Mouse (Mus musculus): ENCODE results near the gene Col6a1. TPM values are rescaled to one million over a fixed set of nuclear protein-coding genes. Genes with fewer than 3 reads are reported as not detected.

Gene Col6a1
- polyA plus RNA-seq, 1 experiment from 2014 or later, result 26.5 TPM

DNA sequence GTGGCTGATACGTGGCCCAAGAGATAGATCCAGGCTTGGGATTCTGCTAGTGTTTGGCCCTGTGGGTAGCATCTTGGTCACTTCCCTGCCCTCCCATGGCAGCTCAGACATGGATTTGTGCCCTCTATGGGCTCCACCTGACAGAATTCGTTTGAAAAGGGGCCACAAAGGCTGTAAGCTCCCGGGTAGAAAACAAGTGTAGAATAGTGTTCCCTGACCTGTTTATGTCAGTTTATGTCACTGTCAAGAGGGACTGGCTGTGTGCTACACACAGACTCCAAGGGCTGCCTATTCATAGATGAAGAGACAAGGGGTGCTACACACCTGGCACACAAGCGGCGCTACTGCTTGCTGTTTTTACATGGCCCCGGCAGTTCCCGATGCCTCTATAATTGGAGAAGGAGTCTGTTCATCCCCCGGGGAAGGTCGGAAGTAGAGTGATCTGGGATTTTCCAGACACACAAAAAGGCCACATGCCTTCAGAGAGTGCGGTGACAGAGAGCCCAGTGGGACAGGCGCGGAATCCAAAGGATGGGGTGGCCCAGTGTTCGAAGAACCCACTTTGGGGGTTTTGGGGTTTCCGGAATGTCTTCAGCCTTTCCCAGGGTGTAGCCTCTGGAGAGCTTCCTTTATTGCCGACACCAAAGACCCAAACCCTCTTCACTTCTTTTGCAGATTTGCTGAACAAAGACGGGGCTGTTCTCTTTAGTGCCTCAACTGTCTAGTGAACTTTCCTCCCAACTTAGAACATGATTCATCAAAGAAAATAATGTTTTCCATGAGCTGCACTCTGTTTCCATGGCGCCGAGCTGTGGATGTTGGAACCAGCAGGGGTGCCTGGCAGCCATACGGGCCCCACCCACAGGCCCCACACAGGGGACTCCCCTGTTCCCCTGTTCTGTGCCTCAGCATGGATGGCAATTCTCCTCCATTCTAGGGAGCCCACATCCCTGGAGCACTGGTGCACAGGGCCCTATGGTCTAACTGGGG is 4.0 kb upstream of the Col6a1 start:
- Histone ChIP-seq H3K27ac (ENCODE audit: low read depth, low read length) (no peak overlapping the region), H3K27me3 (replicated peaks; ENCODE audit: control insufficient read depth, insufficient read depth, low read length) (no peaks in the 10 kb centered on the region)
- 76% methylated on average over 19 of the region's 19 CpGs for WGBS

DNA sequence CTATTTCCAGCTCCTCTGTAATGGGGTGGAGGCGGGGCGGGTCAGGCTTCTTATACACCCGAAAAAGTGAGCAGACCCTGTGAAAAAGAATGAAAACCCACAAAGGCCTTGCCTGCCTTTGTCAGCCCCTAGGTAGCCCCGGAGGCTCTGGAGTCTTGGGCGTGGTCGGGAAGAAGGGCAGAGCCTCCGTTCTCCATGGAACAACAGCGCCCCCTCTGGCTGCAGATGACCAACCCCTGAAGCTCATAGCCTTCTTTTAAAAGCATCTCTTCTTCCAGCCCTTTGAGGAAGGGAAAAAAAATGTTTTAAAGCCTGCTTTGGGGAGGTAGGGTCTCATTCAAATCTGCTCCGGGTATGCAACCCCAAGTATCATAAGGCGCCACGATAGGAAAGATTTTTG is 2.4 kb upstream of the Col6a1 start:
- Histone ChIP-seq H3K4me3 (ENCODE audit: low read length) (no peak overlapping the region), H3K27me3 (replicated peaks; ENCODE audit: control insufficient read depth, insufficient read depth, low read length) (no peaks in the 10 kb centered on the region), H3K9ac (ENCODE audit: low read depth, low read length) (no peak overlapping the region), H3K36me3 (ENCODE audit: control insufficient read depth, insufficient read depth, low read length) (no peaks in the 10 kb centered on the region), H3K4me2 (ENCODE audit: low read length) (no peak overlapping the region), H3K4me1 (ENCODE audit: control insufficient read depth, insufficient read depth, low read depth, low read length) (peaks cover 5% of the 10 kb centered on the region), H3K9me3 (ENCODE audit: control insufficient read depth, low read length) (no peaks in the 10 kb centered on the region), H3K27ac (ENCODE audit: low read depth, low read length) (no peak overlapping the region)
- no peak for ATAC-seq
- WGBS, result 16% methylated on average over 11 of the region's 11 CpGs

More for the DNA sequence above, 4.0 kb upstream of the Col6a1 start:
- Histone ChIP-seq H3K36me3 (ENCODE audit: control insufficient read depth, insufficient read depth, low read length) (no peaks in the 10 kb centered on the region), H3K4me3 (ENCODE audit: low read length) (no peak overlapping the region), H3K9ac (ENCODE audit: low read depth, low read length) (no peak overlapping the region), H3K4me1 (ENCODE audit: control insufficient read depth, insufficient read depth, low read depth, low read length) (peaks cover 10% of the 10 kb centered on the region), H3K4me2 (ENCODE audit: low read length) (no peak overlapping the region), H3K9me3 (ENCODE audit: control insufficient read depth, low read length) (no peaks in the 10 kb centered on the region)
- no peak for ATAC-seq

DNA sequence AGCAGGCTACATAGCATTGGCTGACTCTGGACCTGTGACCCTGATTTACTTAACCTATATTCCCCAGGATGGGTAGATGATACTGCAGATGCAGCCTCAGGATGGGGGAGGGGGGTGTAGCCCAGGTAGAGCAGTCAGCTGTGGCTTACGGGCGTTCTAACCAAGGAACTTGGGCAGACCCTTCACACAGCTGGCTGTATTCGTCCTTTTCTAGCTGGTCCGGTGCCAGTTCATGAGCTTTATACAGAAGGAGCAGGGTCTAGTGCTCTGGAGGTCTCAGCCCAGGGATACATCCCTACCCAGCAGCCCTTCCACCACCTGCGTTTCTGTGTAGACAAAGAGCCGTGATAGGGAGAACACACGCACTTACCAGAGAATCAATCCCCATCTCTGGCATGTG is 1.3 kb upstream of the Col6a1 start:
- H3K9ac ChIP-seq (ENCODE audit: low read depth, low read length), result no peak overlapping the region
- WGBS, result 90% methylated on average over 7 of the region's 7 CpGs
- H3K4me1 ChIP-seq (ENCODE audit: control insufficient read depth, insufficient read depth, low read depth, low read length), result no peaks in the 10 kb centered on the region; the same call in 1 of the 2 replicates
- ATAC-seq, result no peak
- H3K9me3 ChIP-seq (ENCODE audit: control insufficient read depth, low read length), result no peaks in the 10 kb centered on the region
- no peak overlapping the region for H3K27ac ChIP-seq (ENCODE audit: low read depth, low read length)
- H3K27me3 ChIP-seq (replicated peaks; ENCODE audit: control insufficient read depth, insufficient read depth, low read length), result no peaks in the 10 kb centered on the region
- no peak overlapping the region for H3K4me2 ChIP-seq (ENCODE audit: low read length)
- no peak overlapping the region for H3K4me3 ChIP-seq (ENCODE audit: low read length)
- H3K36me3 ChIP-seq (ENCODE audit: control insufficient read depth, insufficient read depth, low read length), result no peaks in the 10 kb centered on the region

- Histone ChIP-seq H3K9me3 (ENCODE audit: control insufficient read depth, low read length) (no peaks in the 10 kb centered on the region), H3K4me1 (ENCODE audit: control insufficient read depth, insufficient read depth, low read depth, low read length) (no peaks in the 10 kb centered on the region; the same call in 1 of the 2 replicates), H3K9ac (ENCODE audit: low read depth, low read length) (no peak overlapping the region), H3K4me2 (ENCODE audit: low read length) (no peak overlapping the region), H3K27ac (ENCODE audit: low read depth, low read length) (no peak overlapping the region), H3K36me3 (ENCODE audit: control insufficient read depth, insufficient read depth, low read length) (no peaks in the 10 kb centered on the region), H3K4me3 (ENCODE audit: low read length) (no peak overlapping the region), H3K27me3 (replicated peaks; ENCODE audit: control insufficient read depth, insufficient read depth, low read length) (no peaks in the 10 kb centered on the region)
- no peak for ATAC-seq
- 94% methylated on average over 4 of the region's 4 CpGs for WGBS
These were observed 898 bp upstream of the Col6a1 start for GRCm38 (mm10) chr10:76726866-76727265.

DNA sequence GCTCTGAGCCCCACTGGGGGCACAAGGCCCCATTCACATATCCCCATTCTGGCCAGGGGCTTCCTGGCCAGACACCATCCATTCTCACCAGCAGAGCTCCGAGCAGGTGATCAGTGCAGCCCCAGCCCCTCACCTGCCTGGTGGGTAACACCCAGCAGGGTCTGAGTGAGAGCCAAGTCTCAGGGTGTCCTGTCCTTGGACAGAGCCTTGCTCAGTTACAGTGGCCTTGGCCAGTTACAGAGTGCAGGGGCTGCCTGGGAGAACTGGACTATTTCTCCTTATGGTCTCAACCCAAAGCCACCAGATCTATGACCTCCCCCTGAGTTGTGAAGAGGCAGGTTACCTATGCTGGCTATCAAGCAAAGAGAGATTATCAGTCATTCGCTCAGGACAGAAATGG is 871 bp downstream of the Col6a1 start:
- Histone ChIP-seq H3K9me3 (ENCODE audit: control insufficient read depth, low read length) (no peaks in the 10 kb centered on the region), H3K4me3 (ENCODE audit: low read length) (no peak overlapping the region), H3K27me3 (replicated peaks; ENCODE audit: control insufficient read depth, insufficient read depth, low read length) (no peaks in the 10 kb centered on the region), H3K4me2 (ENCODE audit: low read length) (no peak overlapping the region; the same call in 1 of the 2 replicates), H3K9ac (ENCODE audit: low read depth, low read length) (no peak overlapping the region), H3K27ac (ENCODE audit: low read depth, low read length) (no peak overlapping the region), H3K4me1 (ENCODE audit: control insufficient read depth, insufficient read depth, low read depth, low read length) (no peaks in the 10 kb centered on the region), H3K36me3 (ENCODE audit: control insufficient read depth, insufficient read depth, low read length) (no peaks in the 10 kb centered on the region)
- ATAC-seq, result no peak
- 97% methylated on average over 2 of the region's 2 CpGs for WGBS

DNA sequence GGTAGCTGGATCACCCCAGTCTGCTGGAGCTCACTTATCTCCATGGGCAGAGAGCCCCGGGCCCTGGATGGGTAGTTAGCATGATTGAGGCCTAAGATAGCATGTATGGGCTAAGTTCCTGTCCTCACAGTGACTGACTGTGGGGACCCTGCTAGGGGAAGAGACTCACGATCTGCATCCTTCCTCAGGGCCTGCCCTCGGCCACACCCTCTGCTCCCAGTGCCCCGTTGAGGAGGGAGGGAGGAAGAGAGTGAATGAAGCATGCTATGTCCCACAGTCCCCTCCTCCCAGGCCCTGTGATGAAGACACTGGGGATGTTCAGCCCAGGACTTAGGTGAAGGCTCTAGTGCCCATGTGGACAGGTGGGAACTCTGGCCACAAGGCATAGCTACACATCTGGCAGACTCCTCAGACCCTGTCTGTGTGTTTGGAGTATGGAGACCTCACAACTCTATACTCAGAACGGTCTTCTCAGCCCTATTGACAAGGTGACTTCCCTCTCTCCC is 1.7 kb downstream of the Col6a1 start:
- no peak overlapping the region; the same call in 1 of the 2 replicates for H3K4me2 ChIP-seq (ENCODE audit: low read length)

GRCm38 (mm10) chr10:76722751-76723450 is 3.1 kb downstream of the Col6a1 start:
- H3K4me3 ChIP-seq (ENCODE audit: low read length), result no peak overlapping the region
- ATAC-seq, result no peak
- no peaks in the 10 kb centered on the region for H3K27me3 ChIP-seq (replicated peaks; ENCODE audit: control insufficient read depth, insufficient read depth, low read length)
- WGBS, result 90% methylated on average over 18 of the region's 18 CpGs
- no peak overlapping the region for H3K9ac ChIP-seq (ENCODE audit: low read depth, low read length)
- no peaks in the 10 kb centered on the region for H3K36me3 ChIP-seq (ENCODE audit: control insufficient read depth, insufficient read depth, low read length)
- H3K9me3 ChIP-seq (ENCODE audit: control insufficient read depth, low read length), result no peaks in the 10 kb centered on the region
- H3K4me1 ChIP-seq (ENCODE audit: control insufficient read depth, insufficient read depth, low read depth, low read length), result no peaks in the 10 kb centered on the region
- no peak overlapping the region for H3K27ac ChIP-seq (ENCODE audit: low read depth, low read length)
- no peak overlapping the region for H3K4me2 ChIP-seq (ENCODE audit: low read length)

More for the DNA sequence above, 1.7 kb downstream of the Col6a1 start:
- Histone ChIP-seq H3K9ac (ENCODE audit: low read depth, low read length) (no peak overlapping the region), H3K36me3 (ENCODE audit: control insufficient read depth, insufficient read depth, low read length) (no peaks in the 10 kb centered on the region), H3K9me3 (ENCODE audit: control insufficient read depth, low read length) (no peaks in the 10 kb centered on the region), H3K4me3 (ENCODE audit: low read length) (no peak overlapping the region), H3K4me1 (ENCODE audit: control insufficient read depth, insufficient read depth, low read depth, low read length) (no peaks in the 10 kb centered on the region), H3K27me3 (replicated peaks; ENCODE audit: control insufficient read depth, insufficient read depth, low read length) (no peaks in the 10 kb centered on the region), H3K27ac (ENCODE audit: low read depth, low read length) (no peak overlapping the region)
- 82% methylated on average over 3 of the region's 5 CpGs for WGBS
- ATAC-seq, result no peak

DNA sequence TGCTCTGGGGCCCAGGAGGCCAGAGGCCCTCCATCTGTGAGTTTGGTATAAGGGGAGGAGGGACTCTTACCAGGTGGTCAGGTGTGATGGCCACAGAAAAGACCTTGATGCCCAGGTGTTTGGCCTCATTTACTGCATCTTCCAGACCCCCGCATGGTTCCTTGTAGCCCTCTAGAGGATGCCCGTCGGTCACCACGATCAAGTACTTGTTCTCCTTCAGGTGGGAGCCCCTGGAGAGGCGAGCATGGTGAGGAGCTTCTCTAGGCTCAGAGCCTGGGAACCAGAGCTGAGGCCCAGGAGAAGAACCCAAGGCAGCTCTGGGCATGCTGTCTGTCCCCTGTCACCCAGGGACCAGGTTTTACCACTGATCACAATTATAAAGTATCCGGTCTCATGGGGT is 4.2 kb downstream of the Col6a1 start:
- Histone ChIP-seq H3K4me3 (ENCODE audit: low read length) (no peak overlapping the region), H3K4me1 (ENCODE audit: control insufficient read depth, insufficient read depth, low read depth, low read length) (no peaks in the 10 kb centered on the region), H3K4me2 (ENCODE audit: low read length) (no peak overlapping the region), H3K27me3 (replicated peaks; ENCODE audit: control insufficient read depth, insufficient read depth, low read length) (no peaks in the 10 kb centered on the region), H3K27ac (ENCODE audit: low read depth, low read length) (no peak overlapping the region), H3K36me3 (ENCODE audit: control insufficient read depth, insufficient read depth, low read length) (no peaks in the 10 kb centered on the region), H3K9ac (ENCODE audit: low read depth, low read length) (no peak overlapping the region), H3K9me3 (ENCODE audit: control insufficient read depth, low read length) (no peaks in the 10 kb centered on the region)
- WGBS, result 98% methylated on average over 6 of the region's 6 CpGs
- ATAC-seq, result no peak

DNA sequence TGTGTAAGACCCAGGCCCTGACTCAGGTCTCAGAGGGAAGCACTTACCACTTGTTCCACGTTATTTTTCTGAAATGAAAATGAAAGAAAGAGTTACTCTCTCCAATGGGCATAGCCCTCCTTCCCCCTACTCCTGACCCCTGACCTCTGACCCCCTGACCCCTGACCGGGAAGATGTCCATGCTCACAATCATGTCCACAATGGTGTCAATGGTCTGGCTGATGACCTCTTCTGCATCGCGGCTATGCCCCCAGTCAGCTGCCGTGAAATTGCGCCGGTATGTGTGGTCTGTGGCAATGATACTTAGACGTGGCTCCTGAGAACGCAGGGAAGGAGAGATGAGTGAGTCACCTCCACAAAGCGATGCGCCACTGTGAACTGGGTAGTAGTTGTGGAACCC is 4.8 kb downstream of the Col6a1 start:
- no peak overlapping the region for H3K4me3 ChIP-seq (ENCODE audit: low read length)
- H3K36me3 ChIP-seq (ENCODE audit: control insufficient read depth, insufficient read depth, low read length), result no peaks in the 10 kb centered on the region
- H3K4me2 ChIP-seq (ENCODE audit: low read length), result no peak overlapping the region
- H3K9ac ChIP-seq (ENCODE audit: low read depth, low read length), result no peak overlapping the region
- no peaks in the 10 kb centered on the region for H3K4me1 ChIP-seq (ENCODE audit: control insufficient read depth, insufficient read depth, low read depth, low read length)
- no peak overlapping the region for H3K27ac ChIP-seq (ENCODE audit: low read depth, low read length)
- no peaks in the 10 kb centered on the region for H3K9me3 ChIP-seq (ENCODE audit: control insufficient read depth, low read length)
- WGBS, result 81% methylated on average over 11 of the region's 11 CpGs
- ATAC-seq, result no peak
- no peaks in the 10 kb centered on the region for H3K27me3 ChIP-seq (replicated peaks; ENCODE audit: control insufficient read depth, insufficient read depth, low read length)
